Mouse (Mus musculus) gastrocnemius, adult 2 months (tissue): ENCODE results near the gene Cerk. TPM values are rescaled to one million over a fixed set of nuclear protein-coding genes. Genes with fewer than 3 reads are reported as not detected.
A peak's percentile ranks its signal among the peaks of the same experiment; 100 is the strongest.

ENCODE experiments used
- DNase-seq: peaks from one replicate; pipeline ENCODE4 v3.0.0; 2022
- H3K27ac ChIP-seq: fragments of 200-600 bp; 2 replicates; pipeline ENCODE4 v1.8.1; 2022; ENCODE audit warnings: mild to moderate bottlenecking
- H3K4me3 ChIP-seq: fragments of 200-600 bp; 2 replicates; pipeline ENCODE4 v1.8.1; 2022; ENCODE audit warnings: mild to moderate bottlenecking, moderate library complexity
- CTCF ChIP-seq: fragments of 200-600 bp; IDR thresholded peaks from 2 replicates; pipeline ENCODE4 v1.8.1; 2022; ENCODE audit warnings: antibody characterized with exemption, mild to moderate bottlenecking, moderate library complexity
- intact Hi-C: fragments of 180-260 bp; cut with DNase I; formaldehyde crosslinking; loops from one replicate; pipeline ENCODE4 v1.15.1; 2025
- total RNA-seq, 2 experiments: library from RNA; stranded (reverse); gene quantifications; 2 replicates each; pipeline ENCODE4 v1.2.3; 2021

Cerk gene
- total RNA-seq, 2 experiments from 2014 or later = 4.2 to 8.1 TPM

DNA sequence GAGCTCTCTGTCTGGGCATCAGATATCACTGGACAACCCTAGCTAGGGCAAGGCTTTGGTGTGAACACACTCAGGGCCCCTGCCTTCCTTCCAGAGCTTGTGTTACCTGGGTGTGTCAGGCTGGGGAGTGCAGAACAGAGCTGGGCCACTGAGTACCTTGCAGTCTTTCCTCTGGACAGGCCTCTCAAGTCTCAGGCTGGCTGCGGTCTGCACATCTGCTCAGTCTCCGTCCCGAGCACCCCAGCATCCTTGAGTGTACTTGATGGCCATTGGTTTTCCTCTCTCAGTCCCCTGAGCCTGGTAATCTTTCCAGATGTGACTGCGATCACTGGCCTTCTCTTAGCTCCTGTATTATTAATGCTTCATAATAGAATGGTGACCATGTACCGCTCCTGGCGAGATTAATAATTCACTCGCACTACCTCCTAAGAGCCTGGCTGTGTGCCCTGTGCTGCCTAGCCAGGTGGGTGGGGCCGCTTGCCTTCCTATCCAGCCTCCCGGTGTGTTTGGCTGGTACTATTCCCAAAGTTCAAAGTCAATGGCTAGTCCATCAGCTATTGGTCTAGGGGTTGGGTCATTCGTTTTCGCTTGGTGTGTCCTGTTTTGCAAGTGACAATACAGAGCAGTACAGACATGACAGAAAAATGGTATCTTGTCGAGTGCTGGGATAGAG lies 93.8 kb downstream of the Cerk start:
- TF ChIP-seq CTCF = no peak
- peak overlapping the region; percentile 85 for H3K27ac ChIP-seq
- intact Hi-C loops = no loop called here

DNA sequence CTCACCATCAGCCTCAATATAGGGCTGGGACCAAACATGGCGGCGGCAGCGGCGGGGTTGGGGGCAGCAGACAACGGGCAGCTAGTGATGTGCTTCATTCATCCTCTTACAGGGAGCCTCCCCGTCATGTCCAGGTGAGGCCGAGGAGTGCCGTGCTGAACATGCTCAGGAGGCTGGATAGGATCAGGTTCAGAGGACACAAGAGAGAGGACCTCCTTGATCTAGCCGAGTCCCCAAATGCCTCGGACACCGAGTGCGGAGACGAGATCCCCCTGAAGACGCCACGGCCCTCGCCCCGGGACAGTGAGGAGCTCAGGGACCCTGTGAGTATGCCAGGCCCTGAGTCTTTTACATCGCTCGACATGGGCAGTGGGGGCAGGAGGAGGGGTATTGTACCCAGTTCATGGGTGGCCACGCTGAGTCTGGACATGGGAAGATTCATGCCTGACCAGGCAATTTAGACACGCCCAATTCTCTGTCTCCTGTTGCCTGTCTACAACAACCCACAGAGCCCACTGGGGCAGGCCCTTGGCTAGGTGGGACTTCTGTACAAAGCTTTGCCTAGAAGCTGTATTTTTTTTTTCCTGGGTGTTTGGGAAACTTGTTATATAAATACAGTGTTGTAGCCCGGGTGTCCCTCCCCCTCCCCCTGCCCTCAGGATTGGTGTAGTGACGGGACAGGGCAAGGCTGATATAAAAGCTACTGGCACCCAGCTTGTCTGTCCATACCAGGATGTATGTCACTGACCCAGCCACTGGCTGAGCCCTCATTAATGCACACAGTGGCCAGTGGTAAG lies 94.5 kb downstream of the Cerk start:
- no peak for TF ChIP-seq CTCF
- Histone ChIP-seq H3K27ac (peak overlapping the region; percentile 85), H3K4me3 (no peak overlapping the region)
- intact Hi-C loops = no loop called here
- DNase-seq = no peak

More for the DNA sequence above, 93.8 kb downstream of the Cerk start:
- no peak for DNase-seq
- H3K4me3 ChIP-seq = no peak overlapping the region

DNA sequence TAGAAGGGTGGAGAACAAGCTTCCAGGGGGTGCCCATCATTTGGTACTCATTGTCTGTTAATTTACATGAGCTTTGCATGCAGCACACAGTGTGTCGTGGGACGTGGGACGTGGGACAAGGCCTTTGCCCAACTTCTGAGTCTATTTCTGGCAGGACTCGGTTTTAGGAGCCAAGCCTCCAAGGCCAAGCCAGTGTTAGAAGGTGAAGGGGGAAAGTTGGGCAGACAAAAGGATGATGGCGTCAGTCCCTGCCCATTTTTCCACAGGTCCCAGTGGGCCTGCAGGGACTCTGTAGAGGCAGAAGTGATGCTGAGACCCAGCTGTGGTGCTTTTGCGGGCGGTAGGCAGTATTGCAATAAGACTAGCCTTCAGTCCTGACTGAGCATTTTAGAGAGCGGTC lies 95.4 kb downstream of the Cerk start:
- H3K27ac ChIP-seq = peak overlapping the region; percentile 85
- intact Hi-C loops = no loop called here
- no peak overlapping the region for H3K4me3 ChIP-seq
- DNase-seq = peak; percentile 45
- no peak for TF ChIP-seq CTCF

DNA sequence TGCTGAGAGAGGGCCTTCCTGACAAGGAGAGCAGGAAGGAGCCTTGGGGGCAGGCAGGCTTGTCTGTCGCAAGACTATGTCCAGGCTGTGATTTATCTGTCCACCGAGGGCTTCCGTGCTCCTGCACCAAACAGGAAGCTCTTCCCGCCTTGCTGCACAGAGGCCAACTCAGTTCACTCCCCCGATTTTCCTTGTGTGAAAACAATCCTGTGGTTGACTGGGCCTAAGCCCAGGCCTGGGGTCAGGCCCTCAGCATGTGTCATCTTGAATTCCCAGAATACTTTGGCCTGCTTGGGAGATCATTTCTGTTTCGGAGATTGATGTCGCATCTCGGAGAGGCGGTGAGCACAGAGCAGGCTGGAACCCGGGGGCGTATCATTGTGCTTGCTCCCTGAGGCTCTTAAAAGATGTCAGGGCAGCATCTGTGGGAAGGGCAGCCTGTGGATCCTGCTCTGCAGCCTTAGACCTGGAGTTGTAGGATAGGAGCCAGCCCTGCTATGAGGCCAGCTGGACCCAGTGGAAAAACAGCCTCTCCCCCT lies 95.9 kb downstream of the Cerk start:
- intact Hi-C loops = loop anchor here (5.0 kb wide), 1 partner anchor 32 kb away; no protein-coding TSS in a partner anchor
- peak overlapping the region; percentile 85 for H3K27ac ChIP-seq
- H3K4me3 ChIP-seq = peak overlapping the region; percentile 19
- TF ChIP-seq CTCF = no peak
- peak; percentile 86 for DNase-seq

Other genes starting within 250 kb of the Cerk start
- gene Celsr1, start 152.4 kb downstream of the Cerk start, total RNA-seq = under 1 TPM; 0.13 to 0.28 TPM
- gene Gramd4, start 128.4 kb downstream of the Cerk start, total RNA-seq = 10 to 100 TPM in 1 of 2 experiments, 1 to 10 TPM in 1; 5.8 to 11.4 TPM
- gene Tbc1d22a, start 28.3 kb upstream of the Cerk start, total RNA-seq = 10 to 100 TPM; 12.4 to 16.3 TPM